Comparison of ENCODE assay signal across 8 mouse cellular contexts in genomic region chr1:39922714-39923113, GRCm38 (mm10). TPM values are rescaled to one million over a fixed set of nuclear protein-coding genes. Genes with fewer than 3 reads are reported as not detected.
DNase-seq lines count a peak whose midpoint lies in the region; ATAC-seq and TF ChIP-seq lines count a peak whose summit lies in the region.

No protein-coding gene starts in this region.

- peaks cover 12% of the 10 kb centered on the region; the same call in 1 of the 2 replicates for H3K36me3 ChIP-seq in forebrain, postnatal 0 days (ENCODE audit: insufficient read depth)
- H3K36me3 ChIP-seq in forebrain, embryonic 12.5 days (replicated peaks), result peaks cover 21% of the 10 kb centered on the region; the same call in 1 of the 2 replicates
- H3K36me3 ChIP-seq in hindbrain, postnatal 0 days (ENCODE audit: insufficient read depth, low read length), result 0 out of 2 replicates have a peak, but pooled peaks cover 5% of the 10 kb centered on the region
- peaks cover 5% of the 10 kb centered on the region; the same call in 1 of the 2 replicates for H3K36me3 ChIP-seq in lung, embryonic 15.5 days

- no peaks in the 10 kb centered on the region for H3K9me3 ChIP-seq in forebrain, postnatal 0 days (ENCODE audit: low read length)
- H3K9me3 ChIP-seq in forebrain, embryonic 12.5 days, result no peaks in the 10 kb centered on the region
- no peaks in the 10 kb centered on the region for H3K9me3 ChIP-seq in hindbrain, postnatal 0 days (ENCODE audit: low read length)
- H3K9me3 ChIP-seq in lung, embryonic 15.5 days, result no peaks in the 10 kb centered on the region

- TF ChIP-seq CTCF in forebrain, postnatal 0 days (IDR thresholded peaks at IDR 0.05; ENCODE audit: low read depth), result no peak
- TF ChIP-seq CTCF in hindbrain, postnatal 0 days (IDR thresholded peaks at IDR 0.05; ENCODE audit: low read depth), result no peak

- no peak for DNase-seq in forebrain, postnatal 0 days
- peak; percentile 61 for DNase-seq in brain, adult 2 months (ENCODE audit: low read depth, low spot score)
- DNase-seq in hindbrain, postnatal 0 days (ENCODE audit: low spot score), result no peak
- peak; percentile 49 to 57 for DNase-seq in thymus, postnatal 10 days (ENCODE audit: low spot score in 2 of 2)
- no peak for DNase-seq in urinary bladder, postnatal 25 days (ENCODE audit: low spot score)
- DNase-seq in left cerebral cortex, postnatal 4 days, result no peak

- no peak; the same call in 1 of the 2 replicates for ATAC-seq in forebrain, postnatal 0 days
- ATAC-seq in forebrain, embryonic 12.5 days (ENCODE audit: low FRiP score), result no peak
- ATAC-seq in hindbrain, postnatal 0 days, result no peak
- peak; percentile 39; the same call in 1 of the 2 replicates for ATAC-seq in lung, embryonic 15.5 days (ENCODE audit: borderline replicate concordance, extremely low read depth, low FRiP score, low TSS enrichment)

- no peak overlapping the region for H3K4me2 ChIP-seq in forebrain, postnatal 0 days (ENCODE audit: low read depth)
- no peak overlapping the region for H3K4me2 ChIP-seq in forebrain, embryonic 12.5 days
- no peak overlapping the region for H3K4me2 ChIP-seq in hindbrain, postnatal 0 days (ENCODE audit: low read depth, low read length)
- H3K4me2 ChIP-seq in lung, embryonic 15.5 days, result peak overlapping the region; percentile 37

- no peak overlapping the region for H3K4me3 ChIP-seq in forebrain, postnatal 0 days (ENCODE audit: low read depth, low read length)
- H3K4me3 ChIP-seq in forebrain, embryonic 12.5 days (replicated peaks), result no peak overlapping the region
- no peak overlapping the region for H3K4me3 ChIP-seq in hindbrain, postnatal 0 days (ENCODE audit: low read length)
- no peak overlapping the region for H3K4me3 ChIP-seq in lung, embryonic 15.5 days

- no peaks in the 10 kb centered on the region for H3K27me3 ChIP-seq in forebrain, postnatal 0 days (ENCODE audit: insufficient read depth, low read length)
- H3K27me3 ChIP-seq in forebrain, embryonic 12.5 days, result no peaks in the 10 kb centered on the region
- H3K27me3 ChIP-seq in hindbrain, postnatal 0 days (ENCODE audit: insufficient read depth, low read length), result no peaks in the 10 kb centered on the region
- no peaks in the 10 kb centered on the region for H3K27me3 ChIP-seq in lung, embryonic 15.5 days

- 36% methylated on average over 8 of the region's 8 CpGs for WGBS in forebrain, postnatal 0 days
- WGBS in forebrain, embryonic 12.5 days, result 45% methylated on average over 8 of the region's 8 CpGs
- WGBS in hindbrain, postnatal 0 days, result 35% methylated on average over 8 of the region's 8 CpGs
- WGBS in lung, embryonic 15.5 days, result 30% methylated on average over 8 of the region's 8 CpGs

- H3K9ac ChIP-seq in forebrain, postnatal 0 days, result no peak overlapping the region
- H3K9ac ChIP-seq in forebrain, embryonic 12.5 days, result no peak overlapping the region; the same call in 1 of the 2 replicates
- no peak overlapping the region for H3K9ac ChIP-seq in hindbrain, postnatal 0 days (replicated peaks; ENCODE audit: low read length)
- no peak overlapping the region for H3K9ac ChIP-seq in lung, embryonic 15.5 days

- peaks cover 20% of the 10 kb centered on the region for H3K4me1 ChIP-seq in forebrain, postnatal 0 days (ENCODE audit: insufficient read depth)
- H3K4me1 ChIP-seq in forebrain, embryonic 12.5 days, result peaks cover 83% of the 10 kb centered on the region
- H3K4me1 ChIP-seq in hindbrain, postnatal 0 days (ENCODE audit: insufficient read depth, low read length), result peaks cover 46% of the 10 kb centered on the region
- peaks cover 82% of the 10 kb centered on the region for H3K4me1 ChIP-seq in lung, embryonic 15.5 days

- intact Hi-C loops in left cerebral cortex, postnatal 4 days (cut with DNase I), result no loop called here

- peak overlapping the region; percentile 3; the same call in 1 of the 2 replicates for H3K27ac ChIP-seq in forebrain, postnatal 0 days (ENCODE audit: low read depth, low read length)
- no peak overlapping the region for H3K27ac ChIP-seq in forebrain, embryonic 12.5 days
- peak overlapping the region; percentile 62; the same call in 1 of the 2 replicates for H3K27ac ChIP-seq in hindbrain, postnatal 0 days
- peak overlapping the region; percentile 79 for H3K27ac ChIP-seq in lung, embryonic 15.5 days

RNA-seq across cellular contexts. Expression of gene Map4k4, which starts 22.0 kb away (rescaled TPM):
- total RNA-seq in forebrain, postnatal 0 days (2014; rRNA removed), result 201 and 241 TPM in 2 replicates
- 11.9 and 21.3 TPM in 2 replicates for polyA plus RNA-seq in forebrain, postnatal 0 days (2015; fragmentation: Nextera tagmentation; extraction: Ambion mirVana)
- polyA plus RNA-seq in forebrain, embryonic 12.5 days (2016; fragmentation: Nextera tagmentation; extraction: Ambion mirVana), result 55.9 and 73.9 TPM in 2 replicates
- 172 and 189 TPM in 2 replicates for total RNA-seq in hindbrain, postnatal 0 days (2014; rRNA removed)
- polyA plus RNA-seq in hindbrain, postnatal 0 days (2015; fragmentation: Nextera tagmentation; extraction: Ambion mirVana), result 32.4 and 34.1 TPM in 2 replicates
- 30.9 and 39.5 TPM in 2 replicates for polyA plus RNA-seq in lung, embryonic 15.5 days (2015; fragmentation: Nextera tagmentation; extraction: Ambion mirVana)
- total RNA-seq in left cerebral cortex, postnatal 4 days (2021), result 100 to 1,000 TPM; 374 to 381 TPM

Comparison
In these comparisons a context has a peak if more than half of its experiments do, and no peak if none do; other contexts are left out.
1. DNase-seq: peak in brain, adult 2 months (single experiment) and thymus, postnatal 10 days (2 of 2); none in forebrain, postnatal 0 days (single experiment), hindbrain, postnatal 0 days (single experiment), urinary bladder, postnatal 25 days (single experiment) and left cerebral cortex, postnatal 4 days (single experiment).